Mouse (Mus musculus) liver, embryonic 14.5 days (tissue): ENCODE measurements around the gene Hmgn2.

ENCODE experiments used
- CTCF ChIP-seq: IDR thresholded peaks from 2 replicates; pipeline ENCODE4 v1.5.1; 2016; ENCODE audit warnings: antibody characterized with exemption, low read depth, control low read depth
- EP300 ChIP-seq: IDR thresholded peaks from 2 replicates; pipeline ENCODE4 v1.6.1; 2016; ENCODE audit warnings: antibody characterized with exemption, low read depth

- TF ChIP-seq EP300 = peak; percentile 36
- TF ChIP-seq CTCF = 0 out of 2 replicates have a peak, but pooled peaks have one; percentile 3
Observed at GRCm38 (mm10) chr4:133967866-133968149, 642 bp downstream of the Hmgn2 start.
